Mouse (Mus musculus) heart, postnatal 36 days (tissue): ENCODE measurements around the gene Slc38a6. TPM values are rescaled to one million over a fixed set of nuclear protein-coding genes. Genes with fewer than 3 reads are reported as not detected.

Experiments used
- DNase-seq, 2 experiments: peaks; one replicate each; pipeline ENCODE4 v3.0.0; 2021 to 2022
- intact Hi-C: fragments of 180-260 bp; cut with DNase I; formaldehyde crosslinking; loops from one replicate; pipeline ENCODE4 v1.15.1; 2025
- total RNA-seq, 2 experiments: library from RNA; stranded (reverse); gene quantifications; 2 replicates each; pipeline ENCODE4 v1.2.3; 2021

The Slc38a6 gene
- total RNA-seq, 2 experiments from 2014 or later: 3.2 to 4.5 TPM

- intact Hi-C loops: no loop called here
Observed at GRCm38 (mm10) chr12:73382290-73383178, 96.0 kb downstream of the Slc38a6 start.

DNA sequence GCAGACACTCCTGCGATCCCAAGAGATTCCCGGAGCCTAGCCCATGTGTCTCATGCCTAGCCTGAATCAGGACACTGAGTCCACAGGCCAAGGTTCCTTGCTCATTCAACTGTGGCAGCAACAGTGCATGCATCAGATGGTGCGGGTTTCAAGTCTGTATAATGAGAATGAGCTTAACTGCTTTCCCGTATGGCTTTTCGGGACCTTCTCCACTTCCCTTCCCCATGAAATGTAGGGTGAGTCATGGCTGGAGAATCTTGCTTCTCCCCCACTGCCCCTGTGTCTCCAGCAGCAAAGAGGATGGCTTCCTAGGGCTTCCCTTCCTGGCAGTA is 96.6 kb downstream of the Slc38a6 start:
- intact Hi-C loops: no loop called here
- no peak for DNase-seq

More at GRCm38 (mm10) chr12:73382290-73383178, 96.0 kb downstream of the Slc38a6 start:
- no peak for DNase-seq

- DNase-seq: no peak
- intact Hi-C loops: no loop called here
Observed at GRCm38 (mm10) chr12:73383861-73384260, 97.3 kb downstream of the Slc38a6 start.

GRCm38 (mm10) chr12:73384747-73385146 is 98.2 kb downstream of the Slc38a6 start:
- DNase-seq: no peak
- intact Hi-C loops: no loop called here

DNA sequence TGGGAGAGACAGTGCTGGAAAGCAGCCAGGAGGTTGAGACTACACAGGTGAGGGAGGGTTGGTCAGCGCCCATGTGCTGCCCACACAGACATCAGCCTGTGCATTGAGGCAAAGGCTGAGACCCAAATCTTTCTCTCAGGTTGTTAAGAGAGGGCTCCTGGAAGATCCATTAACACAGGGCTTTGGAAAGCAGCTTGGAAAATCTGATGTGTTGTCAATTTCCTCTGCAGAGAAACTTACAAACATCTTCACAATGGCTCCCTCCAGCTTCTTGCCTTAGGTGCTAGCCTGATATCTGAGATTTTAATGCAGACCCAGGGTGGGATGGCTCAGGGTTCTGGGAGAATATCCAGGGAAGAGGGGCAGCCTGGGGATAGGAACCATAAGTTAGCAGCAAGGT is 105.9 kb downstream of the Slc38a6 start:
- DNase-seq: no peak
- intact Hi-C loops: no loop called here

DNA sequence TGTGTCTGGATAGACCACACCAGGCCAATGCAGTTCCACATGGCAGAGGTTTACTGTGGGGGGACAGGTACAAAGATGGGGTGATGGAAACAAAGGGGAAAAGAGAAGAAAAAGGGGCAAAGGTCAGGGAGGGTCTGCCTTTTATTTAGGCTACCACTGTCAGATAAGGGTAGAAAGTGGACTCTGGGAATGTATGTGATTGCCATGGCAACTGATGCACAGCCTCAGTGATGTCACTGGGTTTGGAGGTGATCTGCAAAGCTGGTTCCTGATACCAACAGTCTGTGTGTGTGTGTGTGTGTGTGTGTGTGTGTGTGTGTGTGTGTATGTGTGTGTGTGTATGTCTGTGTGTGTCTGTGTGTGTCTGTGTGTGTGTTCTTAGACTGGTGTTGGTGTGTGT is 106.4 kb downstream of the Slc38a6 start:
- no peak for DNase-seq
- intact Hi-C loops: no loop called here

GRCm38 (mm10) chr12:73393881-73394291 is 107.3 kb downstream of the Slc38a6 start:
- DNase-seq: no peak
- intact Hi-C loops: no loop called here

GRCm38 (mm10) chr12:73394571-73394970 is 108.0 kb downstream of the Slc38a6 start:
- intact Hi-C loops: no loop called here
- no peak for DNase-seq

GRCm38 (mm10) chr12:73399426-73399825 is 112.8 kb downstream of the Slc38a6 start:
- DNase-seq: no peak

GRCm38 (mm10) chr12:73400481-73401025 is 114.0 kb downstream of the Slc38a6 start:
- intact Hi-C loops: no loop called here
- no peak for DNase-seq

More at GRCm38 (mm10) chr12:73399426-73399825, 112.8 kb downstream of the Slc38a6 start:
- intact Hi-C loops: no loop called here

- DNase-seq: no peak
- intact Hi-C loops: no loop called here
Observed at GRCm38 (mm10) chr12:73401520-73402130, 115.0 kb downstream of the Slc38a6 start.

- intact Hi-C loops: no loop called here
- no peak for DNase-seq
Observed at GRCm38 (mm10) chr12:73402137-73402712, 115.6 kb downstream of the Slc38a6 start.

GRCm38 (mm10) chr12:73402851-73403665 is 116.5 kb downstream of the Slc38a6 start:
- intact Hi-C loops: no loop called here

More at GRCm38 (mm10) chr12:73402851-73403665, 116.5 kb downstream of the Slc38a6 start:
- DNase-seq: no peak

Other genes with a start within 250 kb of the Slc38a6 start
- 1 to 10 TPM in 1 of 2 experiments, under 1 TPM in 1; 0.89 to 1.3 TPM for gene Six1, start 232.9 kb upstream of the Slc38a6 start, total RNA-seq
- 1 to 10 TPM; 4.8 to 6.1 TPM for gene Six4, start 173.3 kb upstream of the Slc38a6 start, total RNA-seq
- gene Mnat1, start 163.1 kb upstream of the Slc38a6 start, total RNA-seq: 10 to 100 TPM; 16.6 to 20.1 TPM
- gene Trmt5, start 69 bp upstream of the Slc38a6 start, total RNA-seq: 10 to 100 TPM; 51.6 to 67.6 TPM